Mouse (Mus musculus) activated CD4-positive, CD25-positive, alpha-beta regulatory T cell, adult 4 months (primary cell): ENCODE results near the gene 4930558C23Rik. TPM values are rescaled to one million over a fixed set of nuclear protein-coding genes. Genes with fewer than 3 reads are reported as not detected.
"Not testable (repeated sequence)": the region's sequence is repeated elsewhere in the genome, so short reads cannot be mapped to it uniquely, and the experiment has no call there.

ENCODE experiments used
- ATAC-seq: one replicate; pipeline ENCODE4 v1.8.0; 2017
- polyA plus RNA-seq, 2 experiments: library from polyadenylated mRNA; unstranded; fragments of 100-300 nt; shearing (Covaris generic); gene quantifications; one replicate each; pipeline ENCODE4 v1.2.1; 2017

Gene 4930558C23Rik
- polyA plus RNA-seq: not detected

DNA sequence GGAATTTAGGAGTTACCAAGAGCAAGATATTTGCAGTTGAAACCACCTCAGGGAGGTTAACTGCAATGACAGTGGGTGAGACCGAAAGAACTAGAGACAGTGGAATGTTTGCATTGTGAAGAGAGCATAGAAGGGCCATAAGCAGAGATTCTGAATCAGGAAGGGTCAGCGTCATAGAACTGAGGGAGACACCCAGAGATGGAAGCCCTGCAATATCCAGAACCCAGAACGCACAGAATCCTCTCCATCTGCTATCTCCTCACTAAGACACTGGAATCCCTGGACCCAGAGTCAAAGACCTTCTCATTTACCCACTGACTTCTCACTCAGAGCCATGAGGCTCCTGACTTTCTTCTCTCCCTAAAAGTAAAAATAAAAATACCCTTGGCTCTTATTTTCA, at the start of gene 4930558C23Rik:
Gene 4930558C23Rik, minus strand, starts transcription at position 101 of the 400 bp plus-strand sequence.
- no peak for ATAC-seq

DNA sequence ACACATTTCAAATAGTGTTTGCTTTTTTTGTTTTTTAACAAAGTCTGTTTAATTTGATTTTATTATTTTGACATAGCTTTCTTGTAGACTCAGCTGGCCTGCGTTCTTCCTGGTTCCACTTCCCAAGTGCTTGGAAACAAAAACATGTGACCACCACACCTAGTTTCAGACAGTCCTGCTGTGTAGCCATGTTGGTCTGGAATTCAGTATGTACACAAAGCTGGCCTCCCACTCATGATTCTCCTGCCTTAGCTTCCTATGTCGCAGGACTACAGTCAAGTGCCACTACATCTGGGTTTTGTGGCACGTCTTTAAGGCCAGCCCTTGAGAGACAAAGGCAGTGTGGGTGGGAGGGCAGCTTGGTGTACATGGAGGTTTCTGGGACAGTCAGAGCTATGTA, 48.3 kb upstream of the 4930558C23Rik start:
- no peak for ATAC-seq

DNA sequence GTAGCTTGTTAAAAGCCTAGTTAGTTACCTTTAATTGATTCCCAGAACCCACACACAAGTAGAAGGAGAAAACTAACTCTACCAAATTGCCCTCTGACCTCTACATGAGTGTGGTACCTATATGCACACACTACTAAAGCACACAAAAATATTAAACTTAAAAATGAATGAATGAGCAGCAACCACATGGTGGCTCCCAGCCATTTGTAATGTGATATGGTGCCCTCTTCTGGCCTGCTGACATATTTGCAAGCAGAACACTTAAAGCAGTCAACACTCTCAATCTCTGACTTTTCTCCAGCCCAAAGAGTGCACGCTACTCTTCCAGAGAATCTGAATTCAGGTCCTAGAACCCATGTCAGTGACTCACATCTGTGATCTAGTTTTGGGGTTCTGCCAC, 47.8 kb upstream of the 4930558C23Rik start:
- ATAC-seq: peak; percentile 43

DNA sequence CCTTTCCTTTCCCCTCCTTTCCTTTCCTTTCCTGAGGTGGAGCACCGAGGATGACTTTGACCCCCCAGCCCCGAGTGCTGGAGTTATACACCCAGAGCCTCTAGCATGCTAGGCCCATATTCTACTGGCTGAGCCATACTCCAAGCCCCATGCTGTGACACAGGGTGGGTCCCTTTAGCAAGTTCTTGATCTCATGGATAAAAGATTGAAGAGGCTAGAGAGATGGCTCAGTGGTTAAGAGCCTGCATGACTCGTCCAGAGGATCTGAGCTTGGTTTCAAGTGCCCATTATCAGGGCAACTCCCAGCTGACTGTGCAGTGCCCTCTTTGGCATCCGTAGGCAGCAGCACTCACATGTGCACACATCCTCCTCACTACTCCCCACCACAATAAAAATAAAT, 42.7 kb upstream of the 4930558C23Rik start:
- ATAC-seq: no peak

DNA sequence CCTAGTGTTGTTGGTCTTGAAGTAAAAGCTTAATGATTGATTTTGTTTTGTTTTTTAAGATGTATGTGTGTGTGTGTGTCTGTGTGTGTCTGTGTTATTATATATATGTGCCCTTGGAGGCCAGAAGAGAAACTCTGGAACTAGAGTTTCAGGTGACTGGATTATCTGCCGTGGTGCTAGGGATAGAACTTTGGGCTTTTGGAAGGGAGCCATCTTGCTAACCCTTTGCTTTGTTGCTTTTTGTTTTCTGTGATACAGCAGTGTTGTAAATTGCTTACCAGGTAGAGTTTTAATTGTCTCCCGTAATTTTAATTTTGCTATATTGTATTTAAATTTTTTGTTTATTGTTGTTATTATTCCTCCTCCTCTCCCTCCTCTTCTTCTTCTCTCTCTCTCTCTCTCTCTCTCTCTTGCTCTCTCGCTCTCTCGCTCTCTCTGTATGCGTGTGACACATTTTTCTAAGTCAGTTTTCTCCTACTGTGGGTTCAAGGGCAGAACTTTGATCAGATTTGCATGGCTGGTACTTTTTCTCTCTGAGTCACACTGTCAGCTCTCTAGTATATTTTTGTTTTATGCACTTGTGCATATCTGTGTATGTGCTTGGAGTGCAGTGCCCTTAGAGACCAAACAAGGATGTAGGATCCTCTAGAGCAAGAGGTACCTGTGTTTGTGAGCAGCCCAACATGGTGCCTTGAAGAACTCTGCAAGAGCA, 39.9 kb upstream of the 4930558C23Rik start:
- ATAC-seq: no peak

DNA sequence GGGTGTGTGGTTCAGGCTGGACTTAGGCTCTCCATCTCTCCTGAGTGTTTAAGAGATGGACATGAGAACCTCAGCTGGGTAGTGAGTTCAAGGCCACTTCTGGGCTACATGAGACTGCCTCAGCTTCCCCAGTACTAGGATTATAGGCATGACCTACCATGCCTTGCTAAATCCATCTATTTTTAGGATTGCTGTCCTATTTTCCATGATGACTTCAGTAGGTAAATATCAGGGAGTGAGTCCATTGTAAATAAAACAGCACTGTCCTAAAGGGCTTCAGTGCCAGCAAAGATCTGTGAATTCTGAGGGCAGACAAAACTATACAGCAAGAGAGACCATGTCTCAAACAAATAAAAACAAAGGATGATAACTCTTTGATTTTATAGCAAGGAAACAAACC, 37.0 kb upstream of the 4930558C23Rik start:
- ATAC-seq: no peak

DNA sequence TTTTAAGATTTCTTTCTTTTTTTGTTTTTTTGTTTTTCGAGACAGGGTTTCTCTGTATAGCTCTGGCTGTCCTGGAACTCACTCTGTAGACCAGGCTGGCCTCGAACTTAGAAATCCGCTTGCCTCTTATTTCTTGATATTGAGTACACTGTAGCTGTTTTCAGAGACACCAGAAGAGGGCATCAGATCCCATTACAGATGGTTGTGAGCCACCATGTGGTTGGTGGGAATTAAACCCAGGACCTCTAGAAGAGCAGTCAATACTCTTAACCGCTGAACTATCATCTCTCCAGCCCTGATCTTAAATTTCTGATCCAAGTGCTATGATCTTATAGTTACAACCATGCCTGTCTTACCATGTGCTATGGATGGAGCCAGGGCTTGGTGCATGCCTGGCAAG, 36.0 kb upstream of the 4930558C23Rik start:
- ATAC-seq: not testable (repeated sequence)

DNA sequence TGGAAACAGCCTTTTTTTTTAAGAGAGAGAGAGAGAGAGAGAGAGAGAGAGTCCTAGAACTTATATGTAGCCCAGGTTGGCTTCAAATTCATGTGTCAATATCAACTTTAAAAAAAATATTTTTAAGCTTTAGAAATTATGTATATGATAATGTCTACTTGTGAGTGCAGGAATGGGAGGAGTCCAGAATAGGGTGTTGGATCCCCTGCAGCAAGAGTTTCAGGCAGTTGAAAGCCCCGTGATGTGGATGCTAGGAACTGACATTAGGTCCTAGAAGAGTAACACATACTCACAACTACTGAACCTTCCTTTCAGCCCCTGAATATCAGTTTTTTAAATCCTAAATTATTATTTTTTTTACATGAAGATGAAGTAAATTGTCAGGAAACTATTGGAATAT, 32.9 kb upstream of the 4930558C23Rik start:
- no peak for ATAC-seq

DNA sequence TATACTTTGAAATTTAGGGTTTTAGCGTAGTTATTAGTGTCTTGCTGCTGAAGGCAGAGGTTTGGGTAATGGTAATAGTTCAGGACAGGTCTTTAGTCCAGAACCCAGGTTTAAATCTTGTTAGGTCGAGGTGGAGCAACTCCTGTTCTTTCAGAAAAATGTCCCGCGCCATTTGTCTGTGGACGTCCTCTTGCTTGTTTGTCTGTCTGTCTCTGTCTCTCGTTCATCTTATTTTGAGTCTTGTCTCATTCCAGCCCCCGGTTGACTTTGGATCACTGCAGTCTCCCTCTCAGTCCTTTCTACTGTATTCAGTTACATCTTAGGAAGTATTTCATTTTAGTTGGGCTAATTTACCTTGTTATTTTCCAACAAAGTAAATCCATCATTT, 32.3 kb upstream of the 4930558C23Rik start:
- no peak for ATAC-seq

DNA sequence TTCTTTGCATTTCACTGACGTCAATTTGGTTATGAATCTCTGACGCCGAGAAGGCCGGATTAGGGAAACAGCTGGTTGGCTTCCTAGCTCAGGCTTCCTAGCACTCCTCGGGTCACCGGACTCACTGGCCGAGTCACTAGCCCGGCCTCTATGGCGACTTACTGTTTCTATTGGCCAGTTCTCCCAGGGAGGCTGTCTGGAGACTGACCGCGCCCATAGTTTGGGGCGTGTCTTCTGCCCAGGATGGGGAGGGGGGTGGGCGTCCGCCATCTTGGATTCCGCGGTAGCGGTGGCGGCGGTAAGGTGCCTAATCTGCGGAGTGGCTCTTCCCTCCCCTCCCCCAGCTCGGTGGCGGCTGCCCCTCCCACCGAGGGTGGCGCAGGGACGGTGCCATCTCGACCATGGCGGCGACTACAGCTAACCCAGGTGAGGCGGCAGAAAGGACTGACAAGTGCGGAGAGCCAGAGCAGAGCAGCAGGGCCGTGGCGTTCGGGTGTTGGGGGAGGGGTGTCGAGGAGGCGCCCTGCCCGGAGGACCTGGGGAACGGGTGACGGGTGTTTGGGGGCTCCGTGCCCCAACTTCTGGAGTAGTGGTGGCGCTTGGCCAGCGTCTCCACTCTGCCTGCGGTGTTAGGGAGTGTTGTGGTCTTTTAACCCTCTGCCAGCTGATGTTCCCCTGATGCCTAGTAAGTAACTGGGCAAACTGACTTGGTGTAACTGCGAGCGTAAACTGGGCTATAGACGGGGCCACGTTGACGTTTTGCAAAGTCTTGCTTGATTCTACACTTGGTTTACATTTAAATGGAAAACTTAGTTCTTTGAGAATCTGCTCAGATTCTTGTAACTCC, 31.7 kb upstream of the 4930558C23Rik start, which contains the start of gene Arnt:
Gene Arnt, plus strand, starts transcription at position 253 of the 847 bp plus-strand sequence.
- peak; percentile 95 for ATAC-seq

DNA sequence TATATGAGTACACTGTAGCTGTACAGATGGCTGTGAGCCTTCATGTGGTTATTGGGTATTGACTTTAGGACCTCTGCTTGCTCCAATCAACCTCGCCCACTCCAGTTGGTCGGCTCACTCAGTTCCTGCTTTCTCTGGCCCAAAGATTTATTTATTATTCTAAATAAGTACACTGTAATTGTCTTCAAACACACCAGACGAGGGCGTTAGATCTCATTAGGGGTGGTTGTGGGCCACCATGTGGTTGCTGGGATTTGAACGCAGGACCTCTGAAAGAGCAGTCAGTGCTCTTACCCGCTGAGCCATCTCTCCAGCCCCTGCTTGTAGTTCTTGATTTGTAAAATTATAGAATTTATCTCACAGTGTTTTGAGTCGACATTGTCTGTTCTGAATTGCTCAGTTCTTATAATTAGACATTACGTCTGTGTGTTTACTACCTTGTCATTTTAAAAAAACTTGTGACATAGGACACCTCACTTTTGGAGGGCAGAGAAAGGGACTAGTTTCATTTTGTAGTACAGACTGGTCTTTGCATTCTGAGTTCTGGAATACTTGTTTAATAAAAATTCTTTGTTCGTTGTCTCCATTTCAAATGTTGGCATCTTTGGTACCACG, 30.8 kb upstream of the 4930558C23Rik start:
- ATAC-seq: no peak

DNA sequence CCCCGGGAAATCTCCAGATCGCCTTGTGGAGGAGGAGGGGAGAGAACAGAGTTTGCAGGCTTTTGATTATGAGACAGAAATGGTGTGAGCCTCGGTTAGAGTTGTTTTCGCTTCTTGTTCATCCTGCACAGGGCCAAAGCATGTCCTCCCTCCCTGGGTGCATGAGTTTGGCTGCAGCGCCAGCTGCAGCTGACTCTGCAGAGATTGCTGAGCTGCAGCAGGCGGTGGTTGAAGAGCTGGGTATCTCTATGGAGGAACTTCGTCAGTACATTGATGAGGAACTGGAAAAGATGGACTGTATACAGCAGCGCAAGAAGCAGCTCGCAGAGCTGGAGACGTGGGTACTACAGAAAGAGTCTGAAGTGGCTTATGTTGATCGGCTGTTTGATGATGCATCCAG, 25.8 kb upstream of the 4930558C23Rik start:
- ATAC-seq: not testable (repeated sequence)

DNA sequence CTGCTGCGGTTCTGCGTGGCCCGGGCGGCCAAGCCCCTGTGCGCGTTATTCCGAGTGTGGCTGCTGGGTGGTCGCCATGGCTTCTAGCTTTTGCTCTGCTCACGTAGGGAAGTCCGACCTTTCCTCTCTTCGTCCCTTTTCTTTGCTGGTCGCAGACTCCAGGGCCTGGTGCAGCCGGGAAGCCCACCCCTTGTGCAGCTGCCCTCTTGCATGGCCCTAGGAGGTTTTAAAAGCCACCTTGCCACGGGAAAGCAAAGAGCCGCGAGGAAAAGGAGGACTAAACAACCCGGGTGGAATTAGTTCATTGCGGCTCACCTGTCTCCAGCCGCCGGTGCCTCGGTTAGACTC, 25.2 kb upstream of the 4930558C23Rik start:
- ATAC-seq: not testable (repeated sequence)

DNA sequence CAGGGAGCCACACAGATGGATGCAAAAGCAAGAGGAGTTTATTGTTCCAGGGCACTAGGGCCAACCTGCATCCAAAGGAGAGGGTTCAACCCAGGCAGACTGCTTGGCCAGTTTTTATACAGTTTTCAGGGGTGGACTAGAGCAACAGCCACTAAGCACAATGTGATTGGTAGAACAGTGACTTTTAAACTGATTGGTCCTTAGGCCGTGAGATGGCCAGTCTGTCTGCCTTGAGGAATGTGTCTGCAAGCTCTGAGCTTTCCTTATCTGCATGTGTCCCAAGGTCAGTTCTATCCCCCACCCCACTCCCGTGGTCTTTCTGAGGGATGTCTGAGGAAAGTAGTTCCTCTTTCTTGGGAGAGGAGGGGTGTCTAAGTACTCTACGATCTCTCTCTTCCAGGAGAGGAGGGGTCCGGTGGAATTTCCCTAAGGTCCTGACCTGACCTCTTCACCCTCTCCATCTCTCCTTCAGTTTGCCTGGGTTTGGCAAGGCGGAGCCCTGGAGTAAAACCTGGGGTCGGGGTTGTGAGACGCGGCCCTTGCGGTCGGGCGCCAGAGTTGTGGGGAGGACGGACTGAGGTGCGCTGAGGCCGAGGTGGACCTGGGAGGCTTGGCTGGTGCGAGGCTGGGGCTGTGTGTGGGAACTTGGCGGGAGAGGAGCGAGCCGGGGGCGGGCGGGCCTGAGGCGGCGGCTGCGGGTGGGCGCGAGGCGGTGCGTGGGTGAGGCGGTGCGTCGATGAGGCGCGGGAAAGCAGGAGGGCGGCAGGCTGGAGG, 24.7 kb upstream of the 4930558C23Rik start:
- ATAC-seq: not testable (repeated sequence)

DNA sequence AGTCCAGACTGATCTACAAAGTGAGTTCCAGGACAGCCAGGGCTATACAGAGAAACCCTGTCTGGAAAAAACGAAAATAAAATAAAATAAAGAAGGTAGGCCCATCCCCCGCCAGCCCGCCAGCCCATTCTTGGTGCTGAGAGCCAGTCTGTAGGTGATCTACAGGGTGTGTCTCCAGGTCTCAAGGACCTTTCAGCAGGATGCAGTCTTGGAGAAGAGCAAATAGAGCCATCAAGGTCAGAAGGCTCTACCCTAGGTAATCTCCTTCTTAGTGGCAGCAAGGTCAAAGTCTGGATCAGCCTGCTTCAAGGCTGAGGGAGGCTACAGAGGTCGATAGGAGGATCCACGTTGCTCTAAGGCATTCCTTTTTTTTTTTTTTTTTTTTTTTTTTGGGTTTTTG, 23.8 kb upstream of the 4930558C23Rik start:
- not testable (repeated sequence) for ATAC-seq

DNA sequence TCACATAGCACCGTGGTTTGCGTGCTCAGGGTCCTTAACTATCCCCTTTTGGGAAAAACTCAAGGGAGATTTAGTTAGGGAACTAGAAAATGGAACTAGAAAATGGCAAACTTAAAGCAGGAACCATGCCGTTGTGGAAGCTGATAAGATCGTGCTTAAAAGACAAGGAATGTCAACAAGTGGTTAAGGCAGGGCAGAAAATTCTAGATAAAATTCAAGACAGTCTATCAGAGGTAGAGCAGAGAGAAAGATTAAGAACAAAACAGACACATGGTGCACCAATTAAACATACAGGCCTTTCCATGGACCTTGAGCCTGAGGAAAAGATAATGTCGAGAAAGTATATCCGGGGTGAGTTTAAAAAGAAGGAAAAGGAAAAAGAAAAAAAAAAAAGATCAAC, 15.2 kb upstream of the 4930558C23Rik start:
- no peak for ATAC-seq

DNA sequence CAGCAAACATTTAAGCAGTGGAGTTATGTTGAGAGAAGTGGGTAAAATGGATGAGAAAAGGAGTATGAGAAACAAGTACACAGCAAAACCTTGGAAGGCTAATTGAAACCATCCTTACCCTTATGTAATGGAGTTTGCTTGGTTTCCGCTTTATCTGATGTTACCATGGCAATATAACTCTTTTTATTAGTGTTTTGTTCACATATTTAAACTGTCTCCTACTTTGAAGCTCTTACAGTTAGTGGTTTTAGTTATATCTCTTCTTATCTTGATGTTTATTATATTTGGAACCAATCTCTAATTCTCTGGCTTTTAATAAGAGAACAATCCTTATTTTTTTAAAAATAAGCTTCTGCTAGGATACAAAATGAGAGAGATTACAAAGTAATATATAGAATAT, 9.6 kb upstream of the 4930558C23Rik start:
- ATAC-seq: no peak

DNA sequence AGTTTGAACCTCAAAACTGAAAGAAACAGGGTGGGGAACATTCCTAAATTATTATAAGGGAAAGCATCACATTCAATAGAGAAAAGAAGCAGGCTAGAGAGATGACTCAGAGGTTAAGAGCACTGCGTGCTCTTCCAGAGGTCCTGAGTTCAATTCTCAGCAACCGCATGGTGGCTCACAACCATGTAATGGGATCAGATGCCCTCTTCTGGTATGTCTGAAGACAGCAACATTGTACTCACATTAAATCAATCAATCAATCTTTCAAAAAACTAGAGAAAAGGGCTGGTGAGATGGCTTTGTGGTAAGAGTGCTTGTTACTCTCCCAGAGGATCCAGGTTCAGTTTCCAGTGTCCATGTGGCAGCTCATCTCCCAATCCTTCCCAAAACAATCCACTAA, 6.2 kb upstream of the 4930558C23Rik start:
- no peak for ATAC-seq

DNA sequence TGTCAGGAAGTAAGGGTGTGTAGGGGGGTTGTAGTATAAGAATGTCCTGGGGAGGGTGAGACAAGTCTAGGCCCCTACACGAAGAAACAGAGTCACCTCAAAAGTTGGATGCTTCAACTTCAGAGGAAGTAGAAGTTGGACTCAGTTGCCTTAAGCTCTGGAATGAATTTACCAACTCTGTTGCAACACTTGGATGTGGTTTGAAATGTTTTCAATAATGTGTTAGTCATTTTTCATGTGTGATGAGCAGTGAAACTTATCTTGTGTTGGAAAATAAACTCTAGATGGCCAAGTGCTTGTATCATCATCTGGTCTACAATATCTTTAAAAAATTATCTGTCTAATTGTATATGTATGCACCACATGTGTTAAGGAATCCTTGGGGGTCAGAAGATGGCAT, 5.1 kb upstream of the 4930558C23Rik start:
- ATAC-seq: no peak

DNA sequence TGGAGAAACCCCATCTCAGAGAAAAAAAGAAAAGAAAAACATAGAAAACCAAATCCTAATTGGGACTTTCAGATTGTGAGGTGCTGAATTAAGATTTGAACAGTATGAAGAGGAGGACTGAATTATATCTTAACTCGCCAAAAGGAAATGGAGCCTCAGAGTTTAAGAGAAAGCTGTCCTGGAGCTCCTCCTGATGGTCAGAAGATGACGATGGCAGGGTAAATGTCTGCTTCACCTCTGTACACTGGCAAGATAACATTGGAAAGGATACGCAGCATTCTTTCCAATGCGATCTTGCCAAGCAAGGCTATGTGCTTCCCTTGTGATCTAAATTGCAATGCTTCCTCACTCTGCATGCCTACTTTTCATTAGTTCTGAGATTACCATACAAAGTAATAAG, 8.3 kb downstream of the 4930558C23Rik start:
- ATAC-seq: no peak

DNA sequence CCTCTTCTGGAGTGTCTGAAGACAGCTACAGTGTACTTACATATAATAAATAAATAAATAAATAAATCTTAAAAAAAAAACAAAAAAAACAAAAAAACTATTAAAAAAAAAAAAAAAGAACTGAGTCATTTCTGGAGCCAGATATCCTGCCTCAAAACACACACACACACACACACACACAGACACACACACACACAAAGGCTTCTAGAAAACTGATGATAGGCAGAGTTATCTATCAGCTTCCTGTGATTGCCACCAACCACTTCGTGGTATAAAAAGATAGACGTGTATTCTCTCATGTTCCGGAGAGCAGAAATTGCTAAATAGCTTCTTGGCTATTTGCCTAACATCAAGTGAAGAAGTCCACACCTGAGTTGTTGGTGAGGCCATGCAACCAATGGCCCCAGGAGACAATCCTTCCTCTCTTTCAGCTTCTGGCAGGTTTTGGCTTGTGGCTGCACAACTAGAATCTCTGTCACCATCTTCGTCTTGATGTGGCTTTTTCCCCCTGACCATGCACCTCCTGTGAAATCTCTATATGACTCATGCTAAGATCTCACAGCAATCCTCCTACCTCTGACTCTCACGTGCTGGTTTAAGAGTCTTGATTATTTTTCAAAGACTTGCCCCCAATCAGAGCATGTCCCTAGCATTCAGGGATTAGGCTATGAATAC, 17.1 kb downstream of the 4930558C23Rik start:
- peak; percentile 82 for ATAC-seq

DNA sequence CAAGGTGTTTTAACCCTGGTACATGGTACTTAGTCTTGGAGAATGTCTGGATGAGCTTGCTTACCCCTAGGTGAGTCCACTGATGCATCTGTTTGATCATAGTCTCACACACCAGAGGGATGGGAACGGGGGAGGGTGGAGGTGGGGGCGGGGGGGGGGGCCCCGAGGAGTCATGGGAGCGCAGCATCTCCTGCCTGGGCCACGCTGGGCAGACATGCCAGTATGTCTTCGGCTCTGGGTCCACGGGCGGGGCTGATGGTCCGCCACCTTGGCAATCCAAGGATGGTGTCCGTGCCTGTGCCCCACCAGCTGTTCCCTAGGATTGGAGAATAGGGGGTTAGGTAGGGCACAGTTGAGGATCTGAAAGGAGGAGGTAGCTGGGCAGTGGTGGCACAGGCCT, 29.4 kb downstream of the 4930558C23Rik start:
- no peak for ATAC-seq
